Mouse (Mus musculus): ENCODE data around the gene Zfp719.

Gene Zfp719

GRCm38 (mm10) chr7:43579440-43580171 is at the start of gene Zfp719:
Zfp719 (plus strand) TSS chr7:43579610.
- DNase-seq, result peak; percentile 90

GRCm38 (mm10) chr7:43530216-43530785 is 49.1 kb upstream of the Zfp719 start:
- no peak for DNase-seq

- no peak for DNase-seq
These were observed 46.4 kb upstream of the Zfp719 start for GRCm38 (mm10) chr7:43532936-43533505.

- no peak for DNase-seq
These were observed 40.9 kb upstream of the Zfp719 start for GRCm38 (mm10) chr7:43538524-43538923.

- no peak for DNase-seq
These were observed 35.0 kb upstream of the Zfp719 start, which contains the start of gene Cd33 for GRCm38 (mm10) chr7:43544225-43544977. Cd33 (minus strand) TSS chr7:43544428.

GRCm38 (mm10) chr7:43545656-43546545 is 33.5 kb upstream of the Zfp719 start:
- no peak for DNase-seq

- no peak for DNase-seq
These were observed 31.7 kb upstream of the Zfp719 start for GRCm38 (mm10) chr7:43547666-43548065.

GRCm38 (mm10) chr7:43548206-43548605 is 31.2 kb upstream of the Zfp719 start:
- no peak for DNase-seq

- DNase-seq, result peak; percentile 15
These were observed 26.3 kb upstream of the Zfp719 start for GRCm38 (mm10) chr7:43553153-43553552.

GRCm38 (mm10) chr7:43554550-43554949 is 24.9 kb upstream of the Zfp719 start:
- no peak for DNase-seq

GRCm38 (mm10) chr7:43555351-43555750 is 24.1 kb upstream of the Zfp719 start:
- DNase-seq, result no peak

- no peak for DNase-seq
These were observed 22.5 kb upstream of the Zfp719 start for GRCm38 (mm10) chr7:43556901-43557300.

GRCm38 (mm10) chr7:43562006-43562633 is 17.3 kb upstream of the Zfp719 start, which contains the start of gene Zfp658:
Zfp658 (plus strand) TSS chr7:43562256.
- peak; percentile 69 for DNase-seq

- no peak for DNase-seq
These were observed 16.7 kb upstream of the Zfp719 start for GRCm38 (mm10) chr7:43562651-43563070.

GRCm38 (mm10) chr7:43563300-43563699 is 16.1 kb upstream of the Zfp719 start:
- no peak for DNase-seq

- DNase-seq, result no peak
These were observed 8.2 kb upstream of the Zfp719 start for GRCm38 (mm10) chr7:43571216-43571615.

GRCm38 (mm10) chr7:43580526-43580925 is 1.1 kb downstream of the Zfp719 start:
- no peak for DNase-seq

GRCm38 (mm10) chr7:43584790-43585189 is 5.4 kb downstream of the Zfp719 start:
- no peak for DNase-seq

- DNase-seq, result no peak
These were observed 22.5 kb downstream of the Zfp719 start for GRCm38 (mm10) chr7:43601884-43602283.

GRCm38 (mm10) chr7:43606896-43607742 is 27.7 kb downstream of the Zfp719 start, which contains the start of gene Zfp819:
Zfp819 (plus strand) TSS chr7:43607169.
- DNase-seq, result peak; percentile 25
